Mouse (Mus musculus) left cerebral cortex, adult 9 months (tissue): ENCODE results near the gene Palm3.

ENCODE experiments used
- DNase-seq, 2 experiments: peaks; one replicate each; pipeline ENCODE4 v3.0.0; 2022; ENCODE audit warnings: low spot score in 2 of 2

Palm3 gene

GRCm38 (mm10) chr8:84066291-84066930 is 45.1 kb downstream of the Palm3 start, which contains the start of gene Rfx1:
Rfx1 (plus strand) TSS chr8:84066834.
- peak; percentile 100 for DNase-seq

GRCm38 (mm10) chr8:84067047-84067573 is 45.8 kb downstream of the Palm3 start:
- peak; percentile 73 to 94 for DNase-seq

GRCm38 (mm10) chr8:84067911-84068310 is 46.6 kb downstream of the Palm3 start:
- DNase-seq: no peak

GRCm38 (mm10) chr8:84068316-84069035 is 47.2 kb downstream of the Palm3 start:
- DNase-seq: no peak

- no peak for DNase-seq
Measured at GRCm38 (mm10) chr8:84069169-84069568, 47.9 kb downstream of the Palm3 start.

- no peak for DNase-seq
Measured at GRCm38 (mm10) chr8:84069750-84070149, 48.5 kb downstream of the Palm3 start.

DNA sequence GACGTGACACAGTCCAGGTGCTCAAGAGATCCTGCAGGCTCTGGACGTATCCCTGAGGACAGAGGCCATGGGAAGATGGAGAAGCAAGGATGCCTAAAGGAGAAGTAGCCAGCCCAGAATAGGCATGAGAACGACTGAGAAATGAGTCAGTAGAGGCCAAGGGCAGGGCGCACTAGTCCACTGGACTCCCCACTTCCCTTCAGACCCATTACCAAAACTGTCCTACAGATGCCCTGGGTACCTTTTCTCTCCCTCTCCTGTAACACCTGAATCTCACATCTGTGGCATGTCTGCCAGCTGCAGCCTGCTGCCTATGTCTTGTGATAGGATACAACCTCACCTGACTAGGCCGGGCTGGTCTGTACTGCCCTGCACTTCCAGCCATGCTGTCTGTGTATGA is 49.0 kb downstream of the Palm3 start:
- DNase-seq: no peak

DNA sequence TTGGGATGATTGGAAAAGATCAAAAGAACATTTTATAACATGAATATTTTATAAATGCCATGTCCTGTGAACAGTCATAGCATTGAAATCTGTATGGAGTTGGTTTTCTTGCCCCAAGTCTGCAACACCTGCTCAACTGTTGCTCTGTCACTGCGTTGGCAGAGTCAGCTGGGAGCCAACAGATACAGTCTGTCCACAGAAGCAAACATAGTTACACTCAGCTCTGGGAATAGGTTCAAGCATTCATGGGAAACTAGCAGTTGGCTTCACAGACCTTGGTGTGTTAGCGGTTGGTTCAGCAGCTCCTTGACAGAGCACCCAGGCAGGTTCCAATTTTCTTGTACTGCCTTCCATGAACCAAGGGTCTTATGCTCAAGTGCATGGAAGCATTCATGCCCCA is 49.4 kb downstream of the Palm3 start:
- peak; percentile 50 to 74 for DNase-seq

- DNase-seq: no peak
Measured at GRCm38 (mm10) chr8:84071921-84072320, 50.6 kb downstream of the Palm3 start.

GRCm38 (mm10) chr8:84072321-84072720 is 51.0 kb downstream of the Palm3 start:
- DNase-seq: no peak

- DNase-seq: no peak
Measured at GRCm38 (mm10) chr8:84073230-84073976, 52.1 kb downstream of the Palm3 start.

GRCm38 (mm10) chr8:84076412-84076811 is 55.1 kb downstream of the Palm3 start:
- DNase-seq: no peak

- DNase-seq: no peak
Measured at GRCm38 (mm10) chr8:84076849-84077248, 55.6 kb downstream of the Palm3 start.

GRCm38 (mm10) chr8:84079206-84079605 is 57.9 kb downstream of the Palm3 start:
- no peak for DNase-seq
